In genomic region chr1:167598255-167599081, GRCm38 (mm10) we compare ENCODE assay signal across 7 mouse cellular contexts. TPM values are rescaled to one million over a fixed set of nuclear protein-coding genes. Genes with fewer than 3 reads are reported as not detected.
DNase-seq lines count a peak whose midpoint lies in the region; ATAC-seq lines count a peak whose summit lies in the region.

Rxrg (plus strand) TSS chr1:167598384.

- H3K9ac ChIP-seq in intestine, embryonic 14.5 days (ENCODE audit: low read length): 0 out of 2 replicates have a peak within 1 kb of the TSS, but pooled peaks have one; percentile 30

- ATAC-seq in intestine, embryonic 14.5 days (replicated peaks; ENCODE audit: low FRiP score, low TSS enrichment, low read depth): peak; percentile 62
- peak; percentile 90 for ATAC-seq in megakaryocyte progenitor cell, adult 5-6 weeks (replicated peaks; ENCODE audit: poor library complexity)

- peak; percentile 5 for DNase-seq in adrenal gland, adult 8-10 months
- peak; percentile 84 for DNase-seq in embryonic facial prominence, embryonic 10.5 days (ENCODE audit: low spot score)
- DNase-seq in gonadal fat pad, adult 2 months (ENCODE audit: low read depth): no peak
- DNase-seq in intestine, embryonic 14.5 days (ENCODE audit: low spot score): peak; percentile 81
- peak; percentile 62 for DNase-seq in left cerebral cortex, postnatal 36 days (ENCODE audit: low spot score in 2 of 2)
- DNase-seq in skeletal muscle tissue, adult 2 months (ENCODE audit: low read depth, low spot score): peak; percentile 34

- 1% methylated on average over 40 of the region's 40 CpGs for WGBS in embryonic facial prominence, embryonic 10.5 days
- WGBS in intestine, embryonic 14.5 days: 1% methylated on average over 40 of the region's 40 CpGs

- intact Hi-C loops in left cerebral cortex, postnatal 36 days (cut with DNase I): no loop called here

- peak within 1 kb of the TSS; percentile 42 for H3K27ac ChIP-seq in embryonic facial prominence, embryonic 10.5 days (replicated peaks)
- no peak within 1 kb of the TSS for H3K27ac ChIP-seq in intestine, embryonic 14.5 days (ENCODE audit: low read depth)

- H3K27me3 ChIP-seq in embryonic facial prominence, embryonic 10.5 days (replicated peaks; ENCODE audit: low read depth, poor library complexity, severe bottlenecking): peaks cover 59% of the 10 kb centered on the region
- H3K27me3 ChIP-seq in intestine, embryonic 14.5 days (replicated peaks; ENCODE audit: control insufficient read depth, insufficient read depth, low read length): peaks cover 21% of the 10 kb centered on the region

- H3K4me1 ChIP-seq in embryonic facial prominence, embryonic 10.5 days: peaks cover 28% of the 10 kb centered on the region
- no peaks in the 10 kb centered on the region; the same call in 1 of the 2 replicates for H3K4me1 ChIP-seq in intestine, embryonic 14.5 days (replicated peaks; ENCODE audit: control insufficient read depth, insufficient read depth, low read length)

- peak within 1 kb of the TSS; percentile 62 for H3K4me3 ChIP-seq in embryonic facial prominence, embryonic 10.5 days
- H3K4me3 ChIP-seq in intestine, embryonic 14.5 days (ENCODE audit: low read depth, low read length): peak within 1 kb of the TSS; percentile 30

- no peaks in the 10 kb centered on the region for H3K36me3 ChIP-seq in embryonic facial prominence, embryonic 10.5 days (replicated peaks)
- H3K36me3 ChIP-seq in intestine, embryonic 14.5 days (ENCODE audit: control insufficient read depth, insufficient read depth, low read length): no peaks in the 10 kb centered on the region

- peak within 1 kb of the TSS; percentile 71 for H3K4me2 ChIP-seq in intestine, embryonic 14.5 days (ENCODE audit: low read length)

- H3K9me3 ChIP-seq in embryonic facial prominence, embryonic 10.5 days: no peaks in the 10 kb centered on the region
- H3K9me3 ChIP-seq in intestine, embryonic 14.5 days (ENCODE audit: control insufficient read depth, low read length): no peaks in the 10 kb centered on the region

RNA-seq across cellular contexts. Expression of gene Rxrg, which starts in this region (rescaled TPM):
- 1 to 10 TPM; 1.2 to 3.3 (median 3.0) TPM for total RNA-seq in adrenal gland, adult 8-10 months (2022)
- 3.6 and 4.0 TPM in 2 replicates for polyA plus RNA-seq in embryonic facial prominence, embryonic 10.5 days (2016; fragmentation: Nextera tagmentation; extraction: Ambion mirVana)
- polyA plus RNA-seq in gonadal fat pad, adult 2 months (2012; rRNA removed): 7.9 and 16.1 TPM in 2 replicates
- polyA plus RNA-seq in intestine, embryonic 14.5 days (2014; fragmentation: Nextera tagmentation; extraction: Ambion mirVana): 1.4 and 1.5 TPM in 2 replicates
- 10 to 100 TPM in 1 of 2 experiments, 1 to 10 TPM in 1; 9.0 to 10.5 TPM for total RNA-seq in left cerebral cortex, postnatal 36 days (2021)
- total RNA-seq in megakaryocyte progenitor cell, adult 5-6 weeks (2015): not detected in 2 replicates
- total RNA-seq in megakaryocyte progenitor cell, adult 5-6 weeks (2017): 0.10 TPM in 1 of 2 replicates, not detected in the other

Comparison
In these comparisons a context has a peak if more than half of its experiments do, and no peak if none do; other contexts are left out.
1. Peak in ATAC-seq in megakaryocyte progenitor cell, adult 5-6 weeks; RNA of the gene not detected or under 1 TPM.